Mouse (Mus musculus) forebrain, embryonic 11.5 days (tissue): ENCODE data around the gene Ube2r2. TPM values are rescaled to one million over a fixed set of nuclear protein-coding genes. Genes with fewer than 3 reads are reported as not detected.

Experiments used
- ATAC-seq: fragments of 200-750 bp; cut with Nextera tagmentation; replicated peaks from 2 replicates; pipeline ENCODE4 v1.8.0; 2017; ENCODE audit warnings: moderate TSS enrichment; ENCODE audit not compliant: low FRiP score
- DNase-seq: peaks from one replicate; pipeline ENCODE4 v3.0.0-alpha.2; 2017; ENCODE audit warnings: low spot score
- H3K27ac ChIP-seq: fragments of 300-500 bp; sonication (generic); 2 replicates; pipeline ENCODE4 v1.5.1; 2014; ENCODE audit warnings: low read depth, low read length
- H3K27me3 ChIP-seq: fragments of 300-500 bp; sonication (generic); 2 replicates; pipeline ENCODE4 v1.6.1; 2014; ENCODE audit warnings: mild to moderate bottlenecking, low read length, mixed read lengths; ENCODE audit not compliant: control insufficient read depth, insufficient read depth
- H3K36me3 ChIP-seq: fragments of 300-500 bp; sonication (generic); 2 replicates; pipeline ENCODE4 v1.6.1; 2014; ENCODE audit warnings: mild to moderate bottlenecking, low read length, moderate library complexity, mixed read lengths; ENCODE audit not compliant: control insufficient read depth, insufficient read depth
- H3K4me1 ChIP-seq: fragments of 300-500 bp; sonication (generic); replicated peaks from 2 replicates; pipeline ENCODE4 v1.6.1; 2014; ENCODE audit warnings: low read length, mixed read lengths; ENCODE audit not compliant: control insufficient read depth, insufficient read depth
- H3K4me2 ChIP-seq: fragments of 300-500 bp; sonication (generic); 2 replicates; pipeline ENCODE4 v1.6.1; 2014; ENCODE audit warnings: low read depth, mild to moderate bottlenecking, low read length, moderate library complexity, mixed read lengths; ENCODE audit not compliant: severe bottlenecking
- H3K4me3 ChIP-seq: fragments of 300-500 bp; sonication (generic); 2 replicates; pipeline ENCODE4 v1.5.1; 2014; ENCODE audit warnings: low read depth, low read length
- H3K9ac ChIP-seq: fragments of 300-500 bp; sonication (generic); 2 replicates; pipeline ENCODE4 v1.6.1; 2014; ENCODE audit warnings: low read length
- H3K9me3 ChIP-seq: fragments of 300-500 bp; sonication (generic); 2 replicates; pipeline ENCODE4 v1.6.1; 2016; ENCODE audit warnings: low read length, mixed read lengths; ENCODE audit not compliant: control insufficient read depth
- WGBS: fragments of 180-500 bp; shearing (Covaris S2); extraction: QIAGEN DNeasy Blood & Tissue Kit; methylation state at CpG from one replicate; pipeline ENCODE4 v1.1.7; 2014; 5-methylcytosine and 5-hydroxymethylcytosine counted together
- polyA plus RNA-seq: library from polyadenylated mRNA; unstranded; fragments of >200 nt; fragmentation: Nextera tagmentation; extraction: Ambion mirVana; gene quantifications from 2 replicates; pipeline ENCODE4 v1.2.1, GENCODE M21; 2014

The Ube2r2 gene
- polyA plus RNA-seq: 97.3 and 105 TPM in 2 replicates

GRCm38 (mm10) chr4:41135711-41136453 lies at the start of gene Ube2r2:
Gene Ube2r2 (plus strand): TSS chr4:41135743.
- H3K4me2 ChIP-seq: peak within 1 kb of the TSS; percentile 73
- no peaks in the 10 kb centered on the region for H3K9me3 ChIP-seq
- H3K27me3 ChIP-seq: no peaks in the 10 kb centered on the region
- peak within 1 kb of the TSS; percentile 99 for H3K27ac ChIP-seq
- peak within 1 kb of the TSS; percentile 99 for H3K9ac ChIP-seq
- H3K4me3 ChIP-seq: peak within 1 kb of the TSS; percentile 94
- WGBS: under 1% methylated on average over 57 of the region's 65 CpGs
- H3K4me1 ChIP-seq: peaks cover 5% of the 10 kb centered on the region; the same call in 1 of the 2 replicates
- H3K36me3 ChIP-seq: peaks cover 2% of the 10 kb centered on the region; the same call in 1 of the 2 replicates
- ATAC-seq (peak; percentile 84), DNase-seq (peak; percentile 84)

DNA sequence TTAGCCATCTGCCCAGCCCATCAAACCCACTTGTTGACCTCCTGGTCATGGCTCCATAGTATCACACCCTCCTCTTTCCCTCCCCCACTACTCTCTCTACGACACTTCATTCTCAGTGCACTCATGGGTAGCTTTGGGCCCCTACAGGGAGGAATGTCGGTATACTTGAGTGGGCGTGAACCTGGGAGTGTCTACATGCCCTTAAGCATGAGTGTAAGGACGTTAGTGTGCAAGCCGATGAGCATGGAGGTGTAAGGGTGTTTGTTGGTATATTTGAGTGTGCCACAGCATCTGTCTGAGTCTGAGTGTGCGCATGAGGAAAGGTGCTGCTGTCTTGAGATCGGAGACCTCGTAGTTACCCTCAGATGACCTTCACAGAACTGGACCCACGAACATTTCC lies 48.6 kb upstream of the Ube2r2 start:
- 82% methylated on average over 9 of the region's 9 CpGs for WGBS

GRCm38 (mm10) chr4:41087459-41088298 lies 47.9 kb upstream of the Ube2r2 start:
- Histone ChIP-seq H3K4me2 (no peak overlapping the region), H3K36me3 (no peaks in the 10 kb centered on the region), H3K4me1 (no peaks in the 10 kb centered on the region), H3K4me3 (no peak overlapping the region), H3K27me3 (no peaks in the 10 kb centered on the region), H3K9ac (no peak overlapping the region), H3K9me3 (no peaks in the 10 kb centered on the region), H3K27ac (no peak overlapping the region)
- no peak for ATAC-seq
- 90% methylated on average over 16 of the region's 16 CpGs for WGBS
- no peak for DNase-seq

More for the DNA sequence above, 48.6 kb upstream of the Ube2r2 start:
- H3K4me1 ChIP-seq: no peaks in the 10 kb centered on the region
- H3K27me3 ChIP-seq: no peaks in the 10 kb centered on the region
- no peak overlapping the region for H3K27ac ChIP-seq
- no peaks in the 10 kb centered on the region for H3K9me3 ChIP-seq
- ATAC-seq (no peak), DNase-seq (no peak)
- H3K4me2 ChIP-seq: no peak overlapping the region
- H3K9ac ChIP-seq: no peak overlapping the region
- no peaks in the 10 kb centered on the region for H3K36me3 ChIP-seq
- no peak overlapping the region for H3K4me3 ChIP-seq

DNA sequence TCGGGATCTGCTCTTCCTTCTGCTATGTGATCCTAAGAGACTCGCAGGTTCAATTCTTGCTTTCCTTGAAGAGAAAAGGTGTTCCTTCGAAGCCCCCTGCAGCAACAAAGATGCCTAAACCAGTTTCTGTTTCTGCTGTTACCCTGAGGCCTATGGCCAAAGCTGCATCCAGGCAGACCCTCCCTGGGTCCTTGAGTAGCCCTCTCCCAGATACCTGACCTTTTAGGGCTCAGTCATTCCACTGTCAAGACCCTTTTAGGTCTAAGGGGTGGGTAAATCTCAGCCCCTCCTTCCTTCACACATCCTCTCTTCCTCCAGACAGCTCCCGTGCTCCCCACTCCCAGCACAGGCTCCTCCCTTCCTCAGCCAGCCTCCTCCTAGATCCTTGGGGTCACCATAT lies 46.4 kb upstream of the Ube2r2 start:
- no peak overlapping the region for H3K27ac ChIP-seq
- H3K4me2 ChIP-seq: no peak overlapping the region
- no peak overlapping the region for H3K9ac ChIP-seq
- H3K27me3 ChIP-seq: no peaks in the 10 kb centered on the region
- no peaks in the 10 kb centered on the region for H3K9me3 ChIP-seq
- no peak for ATAC-seq
- H3K4me1 ChIP-seq: no peaks in the 10 kb centered on the region
- no peak overlapping the region for H3K4me3 ChIP-seq
- no peak for DNase-seq
- no peaks in the 10 kb centered on the region for H3K36me3 ChIP-seq
- WGBS: 87% methylated on average over 4 of the region's 4 CpGs

DNA sequence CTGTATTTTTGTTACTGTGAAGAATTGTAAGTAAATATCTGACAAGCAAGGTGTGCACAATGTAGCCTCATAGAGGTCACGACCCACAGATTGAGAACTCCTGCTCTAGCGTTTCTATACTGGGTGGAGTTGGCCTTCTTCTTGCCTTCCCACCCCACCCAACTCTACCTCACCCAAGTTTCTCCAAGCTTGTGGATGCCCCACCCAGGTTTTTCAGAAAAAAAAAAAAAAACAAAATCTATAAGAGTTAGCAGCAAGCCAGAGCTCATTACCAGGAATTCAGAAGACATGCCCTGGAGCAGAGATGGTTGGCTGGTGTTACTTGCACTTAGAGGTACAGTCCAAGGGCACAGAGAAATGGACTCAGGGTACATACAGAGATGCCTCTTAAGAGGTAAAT lies 45.8 kb upstream of the Ube2r2 start:
- no peaks in the 10 kb centered on the region for H3K36me3 ChIP-seq

DNA sequence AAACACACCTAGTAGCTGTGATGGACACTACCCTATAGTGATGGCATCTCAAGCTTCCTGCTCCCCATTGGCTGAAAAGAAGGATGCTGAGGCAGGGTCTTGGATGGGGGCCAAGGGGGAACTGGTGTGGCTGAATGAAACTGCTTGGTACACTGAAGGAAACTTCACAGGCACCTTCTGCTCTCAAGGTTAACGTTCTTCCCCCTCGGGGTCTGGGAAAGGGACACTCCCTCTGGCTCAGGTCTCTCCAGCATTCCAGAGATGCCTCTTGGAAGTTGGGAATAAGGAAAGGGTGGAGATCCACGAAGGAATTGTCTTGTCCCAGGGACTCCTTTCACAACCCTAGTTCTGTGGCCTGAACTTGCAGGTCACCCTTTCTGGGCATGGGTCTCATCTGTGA lies 44.2 kb upstream of the Ube2r2 start:
- Histone ChIP-seq H3K9me3 (no peaks in the 10 kb centered on the region), H3K27me3 (no peaks in the 10 kb centered on the region), H3K4me3 (no peak overlapping the region), H3K9ac (no peak overlapping the region), H3K4me1 (no peaks in the 10 kb centered on the region), H3K27ac (no peak overlapping the region), H3K4me2 (no peak overlapping the region), H3K36me3 (no peaks in the 10 kb centered on the region)
- DNase-seq (no peak), ATAC-seq (no peak)
- WGBS: 55% methylated on average over 3 of the region's 3 CpGs

More for the DNA sequence above, 45.8 kb upstream of the Ube2r2 start:
- Histone ChIP-seq H3K4me3 (no peak overlapping the region), H3K9me3 (no peaks in the 10 kb centered on the region), H3K4me1 (no peaks in the 10 kb centered on the region), H3K4me2 (no peak overlapping the region), H3K27ac (no peak overlapping the region), H3K9ac (no peak overlapping the region), H3K27me3 (no peaks in the 10 kb centered on the region)
- WGBS: 81% methylated on average over 2 of the region's 2 CpGs
- ATAC-seq (no peak), DNase-seq (no peak)

GRCm38 (mm10) chr4:41092958-41093357 lies 42.6 kb upstream of the Ube2r2 start:
- Histone ChIP-seq H3K4me1 (no peaks in the 10 kb centered on the region), H3K27ac (no peak overlapping the region), H3K4me3 (no peak overlapping the region), H3K9ac (no peak overlapping the region), H3K4me2 (no peak overlapping the region), H3K36me3 (no peaks in the 10 kb centered on the region), H3K27me3 (peaks cover 14% of the 10 kb centered on the region; the same call in 1 of the 2 replicates), H3K9me3 (no peaks in the 10 kb centered on the region)
- DNase-seq (no peak), ATAC-seq (no peak)
- 93% methylated on average over 1 of the region's 1 CpGs for WGBS

DNA sequence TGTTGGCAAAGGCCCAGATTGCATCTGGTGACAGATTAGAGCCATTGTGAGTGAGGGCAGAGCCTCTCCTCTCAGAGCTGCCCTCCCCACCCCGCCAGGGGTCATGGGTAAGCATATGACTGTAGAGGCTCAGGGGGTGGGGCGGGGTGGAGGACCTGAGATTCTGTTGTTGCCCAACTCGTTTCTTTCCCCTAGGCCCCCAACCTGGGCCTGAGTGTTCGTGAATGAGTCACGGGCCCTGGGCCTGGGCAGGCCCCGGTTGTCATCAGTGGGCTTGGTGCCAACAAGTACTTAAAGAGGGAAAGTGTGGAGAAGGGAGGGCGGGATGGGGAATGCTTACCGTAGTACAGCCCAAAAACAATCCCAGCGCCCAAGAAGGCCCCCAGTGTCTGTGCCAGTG lies 41.2 kb upstream of the Ube2r2 start:
- DNase-seq: no peak
- Histone ChIP-seq H3K27me3 (peaks cover 20% of the 10 kb centered on the region; the same call in 1 of the 2 replicates), H3K27ac (no peak overlapping the region), H3K36me3 (no peaks in the 10 kb centered on the region), H3K4me2 (no peak overlapping the region), H3K9ac (no peak overlapping the region), H3K4me3 (no peak overlapping the region), H3K9me3 (no peaks in the 10 kb centered on the region), H3K4me1 (peaks cover 4% of the 10 kb centered on the region; the same call in 1 of the 2 replicates)
- WGBS: 87% methylated on average over 9 of the region's 9 CpGs
- no peak for ATAC-seq
